Mouse (Mus musculus) megakaryocyte, embryonic 14.5 days (primary cell): ENCODE results near the gene Krtcap2. TPM values are rescaled to one million over a fixed set of nuclear protein-coding genes. Genes with fewer than 3 reads are reported as not detected.

ENCODE experiments used
- H3K27me3 ChIP-seq: replicated peaks from 2 replicates; pipeline ENCODE3; 2012; ENCODE audit warnings: inconsistent platforms
- H3K36me3 ChIP-seq: replicated peaks from 2 replicates; pipeline ENCODE3; 2012; ENCODE audit warnings: low read length, inconsistent platforms, mixed read lengths
- H3K4me1 ChIP-seq: 2 replicates; pipeline ENCODE4 v1.6.1; 2012; ENCODE audit warnings: inconsistent platforms
- H3K4me3 ChIP-seq: replicated peaks from 2 replicates; pipeline ENCODE3; 2012; ENCODE audit warnings: moderate library complexity, mild to moderate bottlenecking, inconsistent platforms
- H3K9me3 ChIP-seq: 2 replicates; pipeline ENCODE4 v1.6.1; 2012; ENCODE audit warnings: inconsistent platforms
- FLI1 ChIP-seq: IDR thresholded peaks from 2 replicates; pipeline ENCODE4 v1.6.1; 2012; ENCODE audit warnings: low read length, inconsistent platforms, mixed read lengths
- GATA1 ChIP-seq: IDR thresholded peaks from 3 replicates; pipeline ENCODE4 v1.6.1; 2012; ENCODE audit warnings: mixed read lengths, low read length, inconsistent platforms, borderline replicate concordance
- polyA plus RNA-seq: library from polyadenylated mRNA; stranded (reverse); fragments of >175 nt; gene quantifications from 2 replicates; pipeline ENCODE4 v1.2.3, GENCODE M21; 2012; ENCODE audit warnings: low replicate concordance; ENCODE audit not compliant: insufficient read depth

The Krtcap2 gene
- polyA plus RNA-seq, 1 experiment = 225 TPM

- Histone ChIP-seq H3K4me3 (peak overlapping the region; percentile 33), H3K36me3 (peaks cover 9% of the 10 kb centered on the region), H3K9me3 (no peaks in the 10 kb centered on the region), H3K4me1 (peaks cover 71% of the 10 kb centered on the region), H3K27me3 (peaks cover 62% of the 10 kb centered on the region)
- no peak for TF ChIP-seq FLI1
- TF ChIP-seq GATA1 = no peak
Measured at GRCm38 (mm10) chr3:89231345-89231744, 14.4 kb upstream of the Krtcap2 start.

- Histone ChIP-seq H3K9me3 (no peaks in the 10 kb centered on the region), H3K27me3 (peaks cover 62% of the 10 kb centered on the region), H3K4me1 (peaks cover 69% of the 10 kb centered on the region), H3K36me3 (peaks cover 9% of the 10 kb centered on the region), H3K4me3 (peak overlapping the region; percentile 38)
- TF ChIP-seq FLI1 (no peak), GATA1 (no peak)
Measured at GRCm38 (mm10) chr3:89231772-89232275, 13.9 kb upstream of the Krtcap2 start.

GRCm38 (mm10) chr3:89232614-89233013 lies 13.2 kb upstream of the Krtcap2 start:
- peaks cover 12% of the 10 kb centered on the region for H3K36me3 ChIP-seq
- H3K4me3 ChIP-seq = no peak overlapping the region
- no peaks in the 10 kb centered on the region for H3K9me3 ChIP-seq
- TF ChIP-seq GATA1 = no peak
- no peak for TF ChIP-seq FLI1
- H3K27me3 ChIP-seq = peaks cover 56% of the 10 kb centered on the region
- H3K4me1 ChIP-seq = peaks cover 61% of the 10 kb centered on the region

GRCm38 (mm10) chr3:89233562-89234110 lies 12.1 kb upstream of the Krtcap2 start:
- Histone ChIP-seq H3K27me3 (peaks cover 60% of the 10 kb centered on the region), H3K9me3 (no peaks in the 10 kb centered on the region), H3K4me1 (peaks cover 57% of the 10 kb centered on the region), H3K4me3 (no peak overlapping the region), H3K36me3 (peaks cover 21% of the 10 kb centered on the region)
- TF ChIP-seq FLI1 (no peak), GATA1 (no peak)

GRCm38 (mm10) chr3:89236516-89236915 lies 9.2 kb upstream of the Krtcap2 start:
- Histone ChIP-seq H3K27me3 (peaks cover 45% of the 10 kb centered on the region), H3K9me3 (no peaks in the 10 kb centered on the region), H3K4me3 (no peak overlapping the region), H3K4me1 (peaks cover 37% of the 10 kb centered on the region), H3K36me3 (peaks cover 27% of the 10 kb centered on the region)
- TF ChIP-seq FLI1 (no peak), GATA1 (no peak)

- H3K27me3 ChIP-seq = peaks cover 40% of the 10 kb centered on the region
- TF ChIP-seq GATA1 = no peak
- no peak for TF ChIP-seq FLI1
- no peak overlapping the region for H3K4me3 ChIP-seq
- peaks cover 35% of the 10 kb centered on the region for H3K4me1 ChIP-seq
- H3K9me3 ChIP-seq = no peaks in the 10 kb centered on the region
- H3K36me3 ChIP-seq = peaks cover 34% of the 10 kb centered on the region
Measured at GRCm38 (mm10) chr3:89237682-89238081, 8.1 kb upstream of the Krtcap2 start.

- Histone ChIP-seq H3K27me3 (peaks cover 38% of the 10 kb centered on the region), H3K9me3 (no peaks in the 10 kb centered on the region), H3K36me3 (peaks cover 34% of the 10 kb centered on the region), H3K4me1 (peaks cover 34% of the 10 kb centered on the region), H3K4me3 (no peak overlapping the region)
- no peak for TF ChIP-seq GATA1
Measured at GRCm38 (mm10) chr3:89238494-89238893, 7.3 kb upstream of the Krtcap2 start.

- H3K36me3 ChIP-seq = peaks cover 24% of the 10 kb centered on the region
- no peaks in the 10 kb centered on the region for H3K9me3 ChIP-seq
- H3K4me1 ChIP-seq = peaks cover 62% of the 10 kb centered on the region
- TF ChIP-seq FLI1 (no peak), GATA1 (no peak)
- peaks cover 13% of the 10 kb centered on the region for H3K27me3 ChIP-seq
- peak overlapping the region; percentile 8 for H3K4me3 ChIP-seq
Measured at GRCm38 (mm10) chr3:89242331-89242895, 3.4 kb upstream of the Krtcap2 start.

- TF ChIP-seq GATA1 = no peak
- no peak for TF ChIP-seq FLI1
- H3K27me3 ChIP-seq = peaks cover 6% of the 10 kb centered on the region
- H3K36me3 ChIP-seq = peaks cover 21% of the 10 kb centered on the region
- peaks cover 69% of the 10 kb centered on the region for H3K4me1 ChIP-seq
- H3K4me3 ChIP-seq = peak overlapping the region; percentile 50
- H3K9me3 ChIP-seq = no peaks in the 10 kb centered on the region
Measured at GRCm38 (mm10) chr3:89243609-89244008, 2.2 kb upstream of the Krtcap2 start.

GRCm38 (mm10) chr3:89244158-89244981 lies 1.4 kb upstream of the Krtcap2 start:
- peak overlapping the region; percentile 95 for H3K4me3 ChIP-seq
- no peak for TF ChIP-seq FLI1
- no peak for TF ChIP-seq GATA1
- H3K4me1 ChIP-seq = peaks cover 67% of the 10 kb centered on the region
- peaks cover 20% of the 10 kb centered on the region for H3K36me3 ChIP-seq
- no peaks in the 10 kb centered on the region for H3K27me3 ChIP-seq
- H3K9me3 ChIP-seq = no peaks in the 10 kb centered on the region
